24 mouse cellular contexts compared by ENCODE assay signal in the genomic region with DNA sequence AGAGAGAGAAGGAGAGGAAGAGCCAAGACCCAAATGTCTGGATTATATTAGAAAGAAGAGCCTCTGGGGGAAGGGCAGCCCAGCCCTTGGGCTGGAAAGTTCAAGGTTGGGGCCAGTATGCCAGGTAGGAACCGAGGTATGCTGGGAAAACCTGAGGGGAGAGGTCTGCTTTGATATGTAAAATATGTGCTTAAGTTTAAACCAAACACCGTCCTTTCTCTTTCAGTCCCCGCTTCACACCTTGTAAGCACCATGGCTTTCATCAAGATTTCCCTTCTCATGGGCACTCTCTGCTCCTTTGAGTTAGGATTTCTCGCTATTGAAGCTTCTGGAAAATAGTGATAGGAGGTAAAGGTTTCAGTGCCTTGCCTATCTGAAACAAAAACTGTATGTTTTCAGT. TPM values are rescaled to one million over a fixed set of nuclear protein-coding genes. Genes with fewer than 3 reads are reported as not detected.
DNase-seq lines count a peak whose midpoint lies in the region; ATAC-seq and TF ChIP-seq lines count a peak whose summit lies in the region.
"Had no signal": no experiment of that assay in that cellular context is flagged by ENCODE, and none has a peak within 500 bp of the region (broad histone marks: within the 10 kb centered on the region; RNA-seq: fewer than 3 reads in every experiment).

No protein-coding gene starts in this region.

- DNase-seq in liver, adult 2 months (ENCODE audit: extremely low read depth, low read depth, low spot score) = no peak
- no peak for DNase-seq in liver, embryonic 11.5 days (ENCODE audit: low spot score)
- peak; percentile 86 for DNase-seq in ZHBTc4 (ENCODE audit: low read depth, low spot score)
- no peak for DNase-seq in layer of hippocampus, postnatal 36 days
- DNase-seq in T-cell, adult 2 months (ENCODE audit: low spot score) = no peak
- DNase-seq: adrenal gland, postnatal 10 days; cerebellum, adult 9-10 months; forebrain, postnatal 0 days; gastrocnemius, postnatal 25 days; heart, adult 18-20 months; heart, postnatal 14 days; left cerebral cortex, postnatal 4 days; lung, postnatal 10 days; spleen, adult 18-20 months; thymus, postnatal 36 days had no signal

- H3K9me3 ChIP-seq in liver, embryonic 11.5 days (ENCODE audit: control insufficient read depth, low read length) = no peaks in the 10 kb centered on the region
- H3K9me3 ChIP-seq in E14TG2a.4 (ENCODE audit: low read length) = no peaks in the 10 kb centered on the region
- no peaks in the 10 kb centered on the region for H3K9me3 ChIP-seq in intestine, embryonic 16.5 days (ENCODE audit: control insufficient read depth, low read length)
- H3K9me3 ChIP-seq in neural tube, embryonic 15.5 days (replicated peaks) = no peaks in the 10 kb centered on the region
- H3K9me3 ChIP-seq: heart, embryonic 13.5 days; limb, embryonic 15.5 days; midbrain, embryonic 10.5 days had no signal

- TF ChIP-seq POLR2A in liver, adult 2 months (IDR thresholded peaks at IDR 0.05; ENCODE audit: extremely low read depth, insufficient read depth, low read length) = no peak

- WGBS in liver, adult 2 months = 73% methylated on average over 4 of the region's 4 CpGs
- WGBS in liver, embryonic 11.5 days = 50% methylated on average over 4 of the region's 4 CpGs
- 40% methylated on average over 4 of the region's 4 CpGs for WGBS in intestine, embryonic 16.5 days
- 54% methylated on average over 4 of the region's 4 CpGs for WGBS in neural tube, embryonic 15.5 days

- H3K4me1 ChIP-seq in liver, adult 2 months (ENCODE audit: control insufficient read depth, insufficient read depth, low read length) = peaks cover 5% of the 10 kb centered on the region
- H3K4me1 ChIP-seq in liver, embryonic 11.5 days (replicated peaks; ENCODE audit: control insufficient read depth, insufficient read depth, low read length) = peaks cover 30% of the 10 kb centered on the region
- peaks cover 67% of the 10 kb centered on the region for H3K4me1 ChIP-seq in E14TG2a.4 (replicated peaks; ENCODE audit: low read depth, low read length)
- H3K4me1 ChIP-seq in intestine, embryonic 16.5 days (ENCODE audit: control insufficient read depth, insufficient read depth, low read length) = peaks cover 24% of the 10 kb centered on the region
- H3K4me1 ChIP-seq in neural tube, embryonic 15.5 days = peaks cover 12% of the 10 kb centered on the region

- peaks cover 20% of the 10 kb centered on the region for H3K79me2 ChIP-seq in liver, adult 2 months (ENCODE audit: control insufficient read depth, insufficient read depth, low read length)

- ATAC-seq in liver, embryonic 11.5 days (replicated peaks; ENCODE audit: low FRiP score) = no peak
- no peak for ATAC-seq in intestine, embryonic 16.5 days
- ATAC-seq in neural tube, embryonic 15.5 days (ENCODE audit: low FRiP score) = no peak
- ATAC-seq: forebrain, postnatal 0 days; midbrain, embryonic 16.5 days had no signal

- H3K9ac ChIP-seq in liver, adult 2 months (ENCODE audit: low read depth, low read length) = no peak overlapping the region
- H3K9ac ChIP-seq in liver, embryonic 11.5 days (ENCODE audit: low read depth, low read length) = no peak overlapping the region
- H3K9ac ChIP-seq in intestine, embryonic 16.5 days (ENCODE audit: low read depth, low read length) = no peak overlapping the region
- H3K9ac ChIP-seq in neural tube, embryonic 15.5 days (replicated peaks) = no peak overlapping the region
- H3K9ac ChIP-seq: forebrain, postnatal 0 days; heart, embryonic 13.5 days; limb, embryonic 15.5 days had no signal

- TF ChIP-seq CTCF in liver, adult 2 months (IDR thresholded peaks at IDR 0.05; ENCODE audit: low read depth, low read length) = no peak
- TF ChIP-seq CTCF in E14TG2a.4 (conservative IDR thresholded peaks at IDR 0.05; ENCODE audit: low read length) = no peak

- H3K4me3 ChIP-seq in liver, adult 2 months (ENCODE audit: insufficient read depth, low read depth, low read length) = no peak overlapping the region
- H3K4me3 ChIP-seq in liver, embryonic 11.5 days (ENCODE audit: low read depth, low read length) = no peak overlapping the region
- H3K4me3 ChIP-seq in E14TG2a.4 (replicated peaks; ENCODE audit: low read length) = peak overlapping the region; percentile 51
- H3K4me3 ChIP-seq in intestine, embryonic 16.5 days (ENCODE audit: low read length) = no peak overlapping the region
- no peak overlapping the region for H3K4me3 ChIP-seq in neural tube, embryonic 15.5 days (replicated peaks)
- H3K4me3 ChIP-seq: heart, embryonic 13.5 days; limb, embryonic 15.5 days; midbrain, embryonic 10.5 days had no signal

- H3K27me3 ChIP-seq in liver, adult 2 months (ENCODE audit: control insufficient read depth, insufficient read depth, low read length) = no peaks in the 10 kb centered on the region
- no peaks in the 10 kb centered on the region for H3K27me3 ChIP-seq in liver, embryonic 11.5 days (replicated peaks; ENCODE audit: control insufficient read depth, insufficient read depth, low read length)
- H3K27me3 ChIP-seq in E14TG2a.4 (ENCODE audit: insufficient read depth, low read length) = no peaks in the 10 kb centered on the region
- no peaks in the 10 kb centered on the region for H3K27me3 ChIP-seq in intestine, embryonic 16.5 days (replicated peaks; ENCODE audit: control insufficient read depth, insufficient read depth, low read length)
- H3K27me3 ChIP-seq in neural tube, embryonic 15.5 days (replicated peaks) = no peaks in the 10 kb centered on the region
- H3K27me3 ChIP-seq: CH12.LX; heart, embryonic 13.5 days; limb, embryonic 15.5 days had no signal

- no peaks in the 10 kb centered on the region for H3K36me3 ChIP-seq in liver, adult 2 months (ENCODE audit: control insufficient read depth, insufficient read depth, low read length)
- H3K36me3 ChIP-seq in liver, embryonic 11.5 days (ENCODE audit: control insufficient read depth, insufficient read depth, low read length) = no peaks in the 10 kb centered on the region
- 0 out of 2 replicates have a peak, but pooled peaks cover 2% of the 10 kb centered on the region for H3K36me3 ChIP-seq in E14TG2a.4 (ENCODE audit: insufficient read depth, low read length)
- no peaks in the 10 kb centered on the region for H3K36me3 ChIP-seq in intestine, embryonic 16.5 days (ENCODE audit: control insufficient read depth, insufficient read depth, low read length)
- no peaks in the 10 kb centered on the region for H3K36me3 ChIP-seq in neural tube, embryonic 15.5 days
- H3K36me3 ChIP-seq: heart, embryonic 13.5 days; limb, embryonic 15.5 days; midbrain, embryonic 10.5 days had no signal

- 0 out of 2 replicates have a peak overlapping the region, but pooled peaks have one; percentile 12 for H3K27ac ChIP-seq in liver, adult 2 months (replicated peaks; ENCODE audit: insufficient read depth, low read depth, low read length)
- no peak overlapping the region for H3K27ac ChIP-seq in liver, embryonic 11.5 days (ENCODE audit: low read depth, low read length)
- peak overlapping the region; percentile 54; the same call in 1 of the 2 replicates for H3K27ac ChIP-seq in intestine, embryonic 16.5 days (ENCODE audit: low read length)
- no peak overlapping the region for H3K27ac ChIP-seq in neural tube, embryonic 15.5 days (replicated peaks)
- H3K27ac ChIP-seq: heart, embryonic 13.5 days; kidney, postnatal 0 days; limb, embryonic 15.5 days; midbrain, embryonic 10.5 days had no signal

- no peak overlapping the region for H3K4me2 ChIP-seq in liver, embryonic 11.5 days
- H3K4me2 ChIP-seq in intestine, embryonic 16.5 days (ENCODE audit: low read depth, low read length) = no peak overlapping the region
- no peak overlapping the region for H3K4me2 ChIP-seq in neural tube, embryonic 15.5 days
- H3K4me2 ChIP-seq: heart, embryonic 13.5 days; limb, embryonic 15.5 days had no signal

RNA-seq across cellular contexts. Expression of a gene that starts 38.1 kb away (rescaled TPM):
- 27.8 and 28.1 TPM in 2 replicates for total RNA-seq in liver, adult 2 months (2014; rRNA removed)
- polyA plus RNA-seq in liver, adult 2 months (2012; rRNA removed) = 15.8 and 16.2 TPM in 2 replicates
- polyA plus RNA-seq in liver, embryonic 11.5 days (2014; fragmentation: Nextera tagmentation; extraction: Ambion mirVana) = 3.9 and 4.1 TPM in 2 replicates
- 5.0 and 5.5 TPM in 2 replicates for polyA plus RNA-seq in intestine, embryonic 16.5 days (2015; fragmentation: Nextera tagmentation; extraction: Ambion mirVana)
- total RNA-seq in layer of hippocampus, postnatal 36 days (2021) = 10 to 100 TPM; 23.0 to 23.6 TPM
- 5.8 and 5.9 TPM in 2 replicates for polyA plus RNA-seq in neural tube, embryonic 15.5 days (2015; fragmentation: Nextera tagmentation; extraction: Ambion mirVana)

Comparison
In these comparisons a context has a peak if more than half of its experiments do, and no peak if none do; other contexts are left out.
1. H3K27ac ChIP-seq: peak in liver, adult 2 months (single experiment) and intestine, embryonic 16.5 days (single experiment); none in liver, embryonic 11.5 days (single experiment) and neural tube, embryonic 15.5 days (single experiment).